Mouse (Mus musculus) lung, postnatal 4 days (tissue): ENCODE measurements around the gene Cygb.
A peak's percentile ranks its signal among the peaks of the same experiment; 100 is the strongest.

Experiments
- DNase-seq, 2 experiments: peaks; one replicate each; pipeline ENCODE4 v3.0.0; 2021

Cygb gene

DNA sequence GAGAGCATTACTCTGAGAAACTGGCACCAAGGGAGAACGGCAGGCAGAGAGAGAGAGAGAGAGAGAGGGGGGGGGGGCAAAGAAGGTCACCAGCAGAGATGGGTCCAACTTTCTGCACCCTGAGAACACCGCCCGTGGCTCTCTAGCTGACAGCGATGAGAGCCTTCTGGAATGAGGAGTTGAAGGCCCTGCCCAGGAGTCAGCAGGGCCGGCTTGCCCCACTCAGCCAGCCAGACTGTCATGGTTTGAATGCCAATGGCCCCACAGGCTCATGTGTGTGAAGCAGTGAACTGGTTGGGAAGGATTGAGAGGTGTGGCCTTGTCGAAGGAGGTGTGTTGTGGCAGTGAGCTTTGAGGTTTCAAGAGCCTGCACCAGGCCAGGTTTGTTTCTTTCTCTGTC is 40.9 kb downstream of the Cygb start:
- no peak for DNase-seq

DNA sequence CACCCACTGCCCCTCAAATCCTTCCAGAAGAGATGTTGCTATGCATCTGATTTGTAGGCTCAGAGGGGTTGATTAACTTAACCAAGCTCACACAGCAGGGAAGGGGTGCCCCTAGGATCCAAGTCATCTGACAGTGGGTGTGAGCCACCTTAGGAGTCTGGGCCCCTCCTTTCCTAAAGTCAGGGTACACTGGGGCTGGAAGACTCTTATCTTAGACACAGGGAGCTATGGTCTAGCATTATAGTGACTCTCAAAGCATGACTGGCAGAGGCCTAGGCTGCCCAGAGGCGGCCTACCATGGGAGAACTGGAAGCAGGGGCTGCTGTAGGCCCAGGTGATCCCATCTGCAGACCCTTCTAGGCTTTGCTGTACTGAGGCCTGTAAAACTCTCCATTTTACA is 41.6 kb downstream of the Cygb start:
- DNase-seq = no peak

DNA sequence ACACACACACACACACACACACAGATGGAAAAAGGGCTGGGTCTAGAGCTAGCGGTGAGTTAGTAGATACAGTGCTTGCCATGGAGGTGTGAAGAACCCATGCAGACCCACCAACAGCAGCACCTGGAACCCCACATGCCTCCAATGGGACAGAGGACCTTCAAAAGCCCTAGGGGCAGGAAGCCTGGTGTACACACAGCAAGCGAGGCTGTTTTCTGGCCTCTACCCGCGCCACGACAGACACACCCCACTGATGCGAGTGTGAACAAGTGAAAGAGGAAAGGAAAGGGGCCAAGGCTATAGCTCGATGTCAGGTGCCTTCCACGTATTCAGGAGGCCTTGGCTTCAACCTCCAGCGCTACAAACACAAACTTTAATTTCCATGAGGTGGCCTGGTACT is 42.2 kb downstream of the Cygb start:
- DNase-seq = peak in 1 of 2 experiments; percentile 18

DNA sequence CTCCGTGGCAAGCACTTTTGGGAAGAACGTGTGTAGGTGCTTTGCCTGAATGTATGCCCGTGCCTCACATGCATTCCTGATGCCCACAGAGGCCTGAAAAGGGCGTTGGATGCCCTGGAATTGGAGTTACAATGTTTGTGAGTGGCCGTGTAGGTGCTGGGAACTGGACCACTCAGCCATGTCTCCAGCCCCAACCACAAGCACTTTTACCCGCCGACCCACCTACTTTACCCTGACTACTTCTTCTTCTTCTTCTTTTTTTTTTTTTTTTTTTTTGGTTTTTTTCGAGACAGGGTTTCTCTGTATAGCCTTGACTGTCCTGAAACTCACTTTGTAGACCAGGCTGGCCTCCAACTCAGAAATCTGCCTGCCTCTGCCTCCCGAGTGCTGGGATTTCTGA is 42.9 kb downstream of the Cygb start:
- DNase-seq = peak in 1 of 2 experiments; percentile 21

DNA sequence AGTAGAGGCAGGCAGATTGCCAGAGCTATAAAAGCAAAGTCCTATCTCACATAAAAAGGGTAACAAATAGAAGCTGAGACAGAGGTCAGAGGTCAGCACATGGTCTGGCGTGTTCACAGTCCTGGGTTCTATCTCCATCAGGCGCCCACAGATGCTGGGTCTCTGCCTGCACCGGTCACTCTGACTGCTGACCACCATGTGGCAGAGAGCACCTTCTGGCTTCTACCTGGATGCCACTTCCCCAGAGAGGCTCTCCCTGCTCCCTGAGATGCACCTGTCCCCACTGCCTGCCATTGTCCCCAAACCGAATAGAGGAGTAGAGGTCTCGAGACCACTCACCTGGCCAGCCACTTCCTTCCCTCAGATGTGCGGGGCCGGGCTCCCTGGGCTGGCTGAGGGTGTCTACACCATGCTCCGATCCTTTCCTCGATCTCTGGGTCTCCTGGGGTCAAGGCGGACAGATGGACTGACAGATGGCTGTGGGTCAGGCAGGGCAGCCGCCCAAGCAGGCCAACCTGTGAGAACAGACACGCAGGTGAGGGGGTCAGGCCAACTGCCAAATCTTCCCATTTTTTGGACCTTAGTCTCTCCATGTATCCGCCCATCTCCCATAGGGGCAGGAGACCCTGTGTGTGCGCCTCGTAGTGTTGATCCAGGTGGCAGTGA is 44.0 kb downstream of the Cygb start:
- no peak for DNase-seq

DNA sequence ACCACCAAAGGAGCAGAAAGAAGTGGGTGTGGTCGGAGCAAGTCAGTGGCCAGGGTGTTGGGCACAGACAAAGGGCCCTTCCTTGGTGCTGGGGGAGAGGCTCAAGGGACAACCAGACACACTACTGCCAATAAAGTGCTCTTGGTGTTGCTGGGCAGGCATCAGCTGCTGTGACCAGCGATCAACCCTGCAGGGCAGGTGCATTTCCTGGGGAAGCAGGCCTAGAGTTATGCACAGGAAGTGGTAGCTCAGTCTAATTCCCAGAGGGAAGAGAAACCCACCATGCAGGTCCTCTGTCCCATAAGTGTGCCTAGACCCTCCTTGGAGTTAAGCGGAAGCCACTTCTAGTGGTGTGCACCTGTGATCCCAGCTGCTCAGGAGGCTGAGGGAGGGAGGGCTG is 46.4 kb downstream of the Cygb start:
- peak in 1 of 2 experiments; percentile 19 for DNase-seq

DNA sequence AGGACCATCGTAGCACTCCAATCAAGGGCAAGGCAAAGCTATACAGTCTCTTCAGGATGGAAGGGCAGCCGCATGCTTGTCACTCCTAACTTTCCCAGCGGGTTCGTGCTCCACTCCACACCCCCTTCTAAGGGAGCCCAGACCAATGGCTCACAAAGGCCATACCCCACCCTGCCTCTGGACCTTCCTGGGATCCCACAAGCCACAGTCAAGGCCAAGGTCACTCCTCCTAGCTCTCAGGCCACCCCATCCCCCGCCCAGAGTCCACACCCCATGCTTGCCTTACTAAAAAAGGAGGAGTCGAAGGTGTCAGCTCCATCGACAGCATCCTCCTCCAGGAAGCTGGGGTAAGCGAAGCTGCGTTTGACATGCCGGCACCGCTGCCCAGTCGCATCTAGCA is 50.0 kb downstream of the Cygb start:
- DNase-seq = peak in 1 of 2 experiments; percentile 22

DNA sequence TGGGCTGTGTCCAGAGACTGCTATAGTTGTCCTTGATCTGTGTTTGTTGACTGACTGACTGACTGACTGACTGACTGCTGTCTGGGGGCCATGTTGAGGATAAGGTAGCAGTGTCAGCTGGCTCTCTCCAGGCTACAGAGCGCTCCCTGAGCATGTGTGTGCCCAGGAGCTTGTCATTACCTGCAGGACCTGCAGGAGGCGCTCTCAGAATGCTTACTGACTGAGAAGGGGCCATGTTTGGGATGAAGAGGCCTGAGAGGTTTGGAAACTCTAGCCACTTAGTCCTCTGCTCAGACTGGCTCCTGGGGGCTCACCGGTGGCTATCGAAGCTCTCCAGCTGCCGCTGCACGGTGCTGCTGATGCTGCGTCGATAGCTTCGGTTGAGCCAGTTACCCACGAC is 50.8 kb downstream of the Cygb start:
- DNase-seq = peak; percentile 59 to 72

DNA sequence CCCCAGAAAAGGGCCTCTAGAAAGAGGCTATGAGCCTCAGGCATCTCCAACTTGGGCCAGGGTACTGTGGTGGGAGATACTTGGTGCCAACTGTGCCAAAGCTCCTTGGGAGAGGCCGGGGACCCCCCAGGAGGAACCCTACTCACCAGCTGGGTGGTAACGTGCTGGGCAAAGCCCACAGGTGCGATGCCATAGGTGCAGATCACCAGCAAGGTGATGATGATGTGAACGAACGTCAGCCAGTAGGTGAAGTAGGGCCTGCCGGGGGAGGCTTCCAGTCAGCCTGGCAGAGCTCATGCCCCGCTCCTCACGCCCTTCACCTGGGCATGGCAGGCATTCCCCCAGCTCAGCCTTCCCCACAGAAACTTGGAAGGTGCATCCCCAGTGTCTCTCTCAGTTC is 52.1 kb downstream of the Cygb start:
- no peak for DNase-seq

DNA sequence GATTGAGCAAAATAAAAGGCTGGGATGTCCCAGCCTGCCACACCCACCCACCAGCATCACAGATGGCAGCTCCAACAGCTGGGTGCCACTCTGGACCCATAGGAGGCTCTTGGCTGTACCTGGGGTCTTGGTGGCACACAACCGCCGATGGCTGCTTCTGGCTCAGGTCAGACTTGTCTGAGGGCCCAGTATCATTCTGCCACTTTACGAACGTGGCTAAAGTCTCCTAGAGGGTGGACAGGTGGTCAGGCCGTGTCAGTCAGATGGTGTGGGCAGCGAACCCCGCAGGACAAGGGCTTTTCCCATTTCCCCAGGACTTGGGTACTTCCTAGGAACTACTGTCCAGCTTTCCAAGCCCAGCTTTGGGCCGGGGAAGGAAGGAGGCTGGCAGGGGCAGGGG is 52.9 kb downstream of the Cygb start:
- DNase-seq = peak in 1 of 2 experiments; percentile 19

DNA sequence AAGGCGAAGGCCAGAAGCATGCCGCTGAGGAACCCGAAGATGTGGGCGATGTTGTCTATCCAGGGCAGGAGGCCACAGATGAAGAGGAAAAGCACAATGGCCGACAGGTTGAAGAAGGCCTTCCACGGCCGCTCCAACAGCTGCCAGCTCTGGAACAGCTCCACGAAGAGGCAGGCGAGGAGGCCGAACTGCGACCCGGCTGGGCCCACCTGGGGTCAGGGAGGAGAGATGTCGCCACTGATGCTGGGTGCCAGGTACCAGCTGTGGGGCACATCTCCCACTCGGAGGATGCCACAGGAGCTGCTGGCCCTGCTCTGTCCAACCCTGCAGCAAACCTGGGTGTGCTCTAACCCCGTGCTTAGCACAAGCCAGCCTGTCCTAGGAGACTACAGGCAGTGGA is 54.9 kb downstream of the Cygb start:
- DNase-seq = no peak

DNA sequence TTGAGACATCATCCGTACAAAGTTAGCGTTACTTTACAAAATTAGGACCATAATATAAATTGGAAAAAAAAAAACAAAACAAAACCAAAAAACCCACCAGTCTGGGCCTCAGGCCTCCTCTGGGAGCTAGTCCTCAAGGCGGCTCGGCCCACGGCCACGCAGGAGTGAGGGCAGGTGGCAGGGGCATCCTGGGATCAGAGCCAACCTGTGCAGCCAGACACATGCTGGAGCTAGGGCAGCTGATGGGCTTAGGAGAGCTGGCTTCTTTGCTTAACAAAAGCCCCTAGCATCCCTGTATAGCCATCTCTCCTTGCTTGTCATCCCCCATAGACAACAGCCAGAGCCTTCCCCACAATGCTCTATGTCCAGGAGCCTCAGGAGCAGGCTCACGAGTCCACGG is 55.9 kb downstream of the Cygb start:
- no peak for DNase-seq

DNA sequence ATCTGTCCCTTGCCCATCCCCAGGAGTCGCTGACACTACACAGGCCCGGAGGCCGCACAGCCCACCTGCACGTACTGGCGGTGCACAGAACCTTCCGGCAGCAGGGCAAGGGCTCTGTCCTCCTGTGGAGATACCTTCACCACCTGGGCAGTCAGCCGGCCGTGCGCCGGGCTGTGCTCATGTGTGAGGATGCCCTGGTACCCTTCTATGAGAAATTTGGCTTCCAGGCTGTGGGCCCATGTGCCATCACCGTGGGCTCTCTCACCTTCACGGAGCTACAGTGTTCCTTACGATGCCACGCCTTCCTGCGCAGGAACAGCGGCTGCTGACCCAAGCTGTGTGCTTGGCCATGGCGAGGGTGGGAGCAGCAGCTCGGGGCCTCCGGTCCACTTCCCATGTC is 57.3 kb downstream of the Cygb start:
- DNase-seq = no peak
